Comparison of ENCODE assay signal across 8 mouse cellular contexts in genomic region chr17:24706982-24707800, GRCm38 (mm10). TPM values are rescaled to one million over a fixed set of nuclear protein-coding genes. Genes with fewer than 3 reads are reported as not detected.
A peak's percentile ranks its signal among the peaks of the same experiment; 100 is the strongest.
DNase-seq lines count a peak whose midpoint lies in the region; ATAC-seq and TF ChIP-seq lines count a peak whose summit lies in the region.

Gene Tbl3 (minus strand): TSS chr17:24707660.

- H3K27me3 ChIP-seq in Patski = no peaks in the 10 kb centered on the region
- no peaks in the 10 kb centered on the region for H3K27me3 ChIP-seq in hindbrain, embryonic 15.5 days

- peaks cover 14% of the 10 kb centered on the region for H3K36me3 ChIP-seq in hindbrain, embryonic 15.5 days

- 4% methylated on average over 32 of the region's 32 CpGs for WGBS in hindbrain, embryonic 15.5 days

- H3K4me1 ChIP-seq in hindbrain, embryonic 15.5 days (replicated peaks) = peaks cover 24% of the 10 kb centered on the region

- H3K4me2 ChIP-seq in hindbrain, embryonic 15.5 days = peak within 1 kb of the TSS; percentile 71

- POLR2A ChIA-PET in Patski (lab: Charles Lee) = interaction anchor here (0.5 to 2.3 kb wide), 5 partner anchors 10 to 37 kb away, joined by 3 to 11 read pairs (median 3); partner anchors contain the start of gene Zfp598

- peak within 1 kb of the TSS; percentile 81 for H3K27ac ChIP-seq in hindbrain, embryonic 15.5 days (replicated peaks)

- peak; percentile 42 for ATAC-seq in Patski
- ATAC-seq in hindbrain, embryonic 15.5 days (ENCODE audit: low FRiP score, low read depth) = peak; percentile 91

- H3K9me3 ChIP-seq in hindbrain, embryonic 15.5 days = no peaks in the 10 kb centered on the region

- CTCF ChIA-PET in Patski (lab: Charles Lee) = interaction anchor here (1.0 to 2.1 kb wide), 2 partner anchors 36 to 79 kb away, joined by 3 to 4 read pairs; no protein-coding TSS in a partner anchor

- peak within 1 kb of the TSS; percentile 80 for H3K4me3 ChIP-seq in hindbrain, embryonic 15.5 days

- H3K9ac ChIP-seq in hindbrain, embryonic 15.5 days = peak within 1 kb of the TSS; percentile 72

- peak; percentile 71 for DNase-seq in Patski (ENCODE audit: low read depth, low spot score)
- peak; percentile 94 to 97 for DNase-seq in cerebellum, postnatal 25 days
- DNase-seq in frontal cortex, postnatal 36 days (ENCODE audit: low spot score in 2 of 2) = peak; percentile 95 to 98
- peak; percentile 92 for DNase-seq in left cerebral cortex, adult 11 months (ENCODE audit: low spot score)
- peak; percentile 95 to 96 for DNase-seq in lung, postnatal 4 days
- peak; percentile 90 for DNase-seq in retina, postnatal 7 days (ENCODE audit: low read depth, low spot score)
- peak; percentile 86 for DNase-seq in urinary bladder, adult 2 months (ENCODE audit: low spot score)

- no peak for TF ChIP-seq CTCF in Patski (IDR thresholded peaks at IDR 0.05)

- in situ Hi-C loops in Patski (cut with MboI; ENCODE audit: low pct_unique_long_range_greater_than_20kb) = no loop called here

RNA-seq across cellular contexts. Expression of gene Tbl3, which starts in this region (rescaled TPM):
- polyA plus RNA-seq in Patski (2021) = 66.1 TPM
- polyA plus RNA-seq in hindbrain, embryonic 15.5 days (2015; fragmentation: Nextera tagmentation; extraction: Ambion mirVana) = 64.2 and 64.9 TPM in 2 replicates
- polyA plus RNA-seq in urinary bladder, adult 2 months (2012; rRNA removed) = 31.4 and 34.8 TPM in 2 replicates

Comparison
In these comparisons a context has a peak if more than half of its experiments do, and no peak if none do; other contexts are left out.
1. Peak in every context shown above with its lines: DNase-seq, ATAC-seq, H3K4me3 ChIP-seq and H3K27ac ChIP-seq.